Mouse (Mus musculus) cerebellum, adult (tissue): ENCODE measurements around the gene Crym.

Experiments
- ATAC-seq: cut with Nextera tagmentation; 2 replicates; pipeline ENCODE4 v1.9.2; 2017; ENCODE audit warnings: mild to moderate bottlenecking, moderate library complexity, mixed read lengths; ENCODE audit not compliant: insufficient number of reproducible peaks, low FRiP score, low TSS enrichment

The Crym gene

DNA sequence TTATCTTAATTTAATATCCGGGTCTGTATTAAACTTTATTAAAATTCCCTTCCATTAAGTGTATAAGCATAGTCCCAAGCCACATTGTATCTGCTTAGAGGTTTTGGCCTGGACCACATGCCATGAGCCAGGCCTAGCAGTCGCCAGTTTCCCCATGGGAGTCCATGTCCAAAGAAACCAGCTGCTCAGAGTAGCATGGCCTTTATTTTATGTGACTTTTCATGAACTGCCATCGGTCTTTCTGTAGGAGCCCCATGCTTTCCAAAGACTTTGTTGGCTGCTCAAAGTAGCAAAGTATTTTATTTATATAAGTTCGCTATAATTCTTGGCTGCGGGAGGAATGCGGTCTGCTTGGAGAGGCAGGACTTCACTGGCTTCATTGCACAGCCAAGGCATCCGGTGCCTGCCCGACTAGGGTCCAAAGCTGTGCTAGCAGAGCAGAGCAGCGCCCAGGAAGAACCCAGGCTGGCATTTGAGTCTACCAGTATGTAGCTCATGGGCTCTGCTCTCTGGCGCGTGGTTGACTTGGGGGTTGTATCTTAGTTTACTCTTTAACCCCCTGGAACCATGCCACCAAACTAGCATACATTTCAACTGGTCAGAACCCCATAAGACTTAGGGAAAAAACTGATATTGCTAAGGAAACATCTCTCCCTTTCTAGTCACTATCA is 38.2 kb downstream of the Crym start:
- no peak for ATAC-seq

- no peak for ATAC-seq
These were observed 43.7 kb downstream of the Crym start for GRCm38 (mm10) chr7:120158121-120158613.

DNA sequence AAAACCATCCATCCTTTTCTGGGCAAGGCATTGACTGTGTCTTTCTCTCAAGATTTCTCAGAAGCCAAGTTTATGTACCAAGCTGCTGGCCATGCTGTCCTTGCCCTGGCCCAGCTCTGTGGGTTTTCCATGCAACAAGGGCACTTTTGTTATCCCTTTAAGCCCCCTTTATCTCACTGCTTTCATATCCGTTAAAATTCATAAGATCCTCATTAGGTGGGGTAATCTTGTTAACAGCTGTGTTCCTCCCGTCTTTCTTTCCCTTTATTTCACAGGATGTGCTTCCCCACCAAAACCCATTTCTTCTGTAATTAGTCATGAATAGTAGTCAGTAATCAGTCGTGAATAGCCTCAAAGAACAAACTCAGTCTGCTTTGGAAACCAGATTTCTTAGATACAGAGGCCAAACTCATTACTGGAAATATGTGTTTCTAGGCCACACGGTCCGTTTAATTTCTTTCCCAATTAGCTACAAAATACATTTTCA is 44.3 kb downstream of the Crym start:
- no peak for ATAC-seq

DNA sequence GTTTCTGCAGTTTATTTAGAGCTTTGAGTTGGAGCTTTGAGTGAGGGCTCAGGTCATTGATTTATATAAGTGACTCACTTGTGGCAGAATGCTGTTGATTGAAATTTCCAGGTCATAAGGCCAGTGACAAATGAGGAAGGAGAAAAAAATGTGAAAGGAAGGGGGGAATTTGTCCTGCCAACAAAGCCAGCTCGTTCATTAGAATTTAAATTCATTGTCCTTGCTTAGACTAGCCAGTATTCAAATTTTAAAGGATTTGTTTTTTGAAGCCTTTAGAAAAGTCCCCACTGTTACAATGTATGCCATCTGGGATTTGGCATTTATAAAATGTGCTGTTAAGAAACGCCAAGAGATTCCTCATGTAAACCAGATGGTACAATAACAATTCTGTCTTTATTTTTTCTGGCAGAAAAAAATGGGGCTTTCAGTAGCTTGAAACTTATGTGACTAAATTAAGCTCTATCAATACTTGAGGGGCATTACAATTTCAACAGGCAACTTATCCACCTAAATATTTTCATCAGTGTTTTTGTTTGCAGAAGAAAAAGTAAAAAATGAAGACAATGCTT is 45.0 kb downstream of the Crym start:
- peak; percentile 52; the same call in 1 of the 2 replicates for ATAC-seq

DNA sequence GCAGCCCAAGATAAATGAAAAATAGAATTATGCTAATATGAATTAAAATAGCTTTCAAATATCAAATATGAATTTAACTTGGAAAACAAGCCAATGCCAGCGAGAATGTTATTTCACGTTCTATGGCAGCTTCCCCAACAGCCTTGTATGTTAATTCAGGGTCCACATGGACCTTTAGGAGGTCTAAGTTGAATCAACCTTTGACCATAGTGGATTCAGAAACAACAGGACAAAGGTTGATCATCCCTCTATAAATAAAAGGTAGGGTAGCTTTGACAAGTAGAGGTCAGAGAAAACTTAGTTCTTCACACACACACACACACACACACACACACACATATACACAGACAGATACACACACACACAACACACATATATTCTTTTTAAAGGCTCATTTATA is 51.0 kb downstream of the Crym start:
- no peak for ATAC-seq

GRCm38 (mm10) chr7:120150257-120150656 is 51.7 kb downstream of the Crym start:
- no peak for ATAC-seq

DNA sequence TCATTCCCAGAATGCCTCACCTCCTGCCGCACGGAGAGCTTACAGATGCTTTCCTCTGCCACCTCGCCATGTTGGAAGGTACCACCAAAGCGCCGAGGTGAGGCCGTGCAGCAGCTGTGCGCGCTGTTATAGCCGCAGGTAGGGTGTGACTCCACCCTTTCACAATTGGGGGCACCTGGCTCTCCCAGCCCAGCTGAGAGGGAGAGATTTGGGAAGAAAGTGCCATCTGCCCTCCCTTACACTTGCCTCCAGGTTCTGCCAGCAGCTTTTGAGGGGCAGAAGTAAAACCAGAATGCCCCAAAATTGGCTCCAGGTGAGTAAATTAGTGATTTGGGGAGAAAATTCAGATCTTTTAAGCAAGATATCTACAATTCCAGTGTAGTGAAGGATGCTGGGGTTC is 56.7 kb downstream of the Crym start, which contains the start of gene Zp2:
Gene Zp2, minus strand, starts transcription at position 101 of the 400 bp plus-strand sequence.
- ATAC-seq, result no peak

- no peak for ATAC-seq
These were observed 59.2 kb downstream of the Crym start for GRCm38 (mm10) chr7:120142743-120143142.
